Mouse (Mus musculus) brain, embryonic 14.5 days (tissue): Measurements from ENCODE around the gene Cyp2c70.
"Not testable (repeated sequence)": the region's sequence is repeated elsewhere in the genome, so short reads cannot be mapped to it uniquely, and the experiment has no call there.

Experiments
- CTCF ChIP-seq: fragments of 200-500 bp; IDR thresholded peaks from 2 replicates; pipeline ENCODE4 v1.5.1; 2012; ENCODE audit warnings: inconsistent platforms, mild to moderate bottlenecking, moderate library complexity, borderline replicate concordance; ENCODE audit not compliant: insufficient read depth, insufficient read length; ENCODE audit errors: extremely low read depth
- POLR2A ChIP-seq: fragments of 200-500 bp; IDR thresholded peaks from 2 replicates; pipeline ENCODE4 v1.6.1; 2012; ENCODE audit warnings: mild to moderate bottlenecking, inconsistent platforms, borderline replicate concordance; ENCODE audit not compliant: poor library complexity, insufficient read depth, insufficient read length, severe bottlenecking; ENCODE audit errors: extremely low read depth

DNA sequence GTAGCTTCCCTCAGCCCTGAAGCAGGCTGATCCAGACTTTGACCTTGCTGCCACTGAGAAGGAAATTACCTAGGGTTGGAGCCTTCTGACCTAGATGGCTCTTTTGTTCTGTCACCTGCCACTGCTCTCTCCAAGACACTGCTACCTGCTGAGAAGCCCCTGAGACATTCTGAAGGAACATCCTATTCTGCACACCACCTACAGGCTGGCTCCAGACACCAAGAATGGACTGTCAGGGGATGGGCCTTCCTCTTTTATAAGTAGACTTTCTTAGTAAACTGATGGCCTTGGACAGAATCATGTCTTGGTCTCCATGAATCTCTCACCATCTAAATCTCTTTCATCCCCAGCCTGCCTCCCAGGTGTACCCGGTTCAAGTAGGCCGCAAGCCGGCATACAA is 62.0 kb downstream of the Cyp2c70 start:
- TF ChIP-seq CTCF, POLR2A: not testable (repeated sequence)
